Mouse (Mus musculus) C2C12 (cell line): Measurements from ENCODE around the gene Immp2l.

Experiments used
- CTCF ChIP-seq: IDR thresholded peaks from one replicate; pipeline ENCODE4 v1.5.1; 2011; ENCODE audit not compliant: control insufficient read depth, insufficient read depth, insufficient read length
- FOSL1 ChIP-seq: IDR thresholded peaks from one replicate; pipeline ENCODE4 v1.8.0; 2011; ENCODE audit warnings: mild to moderate bottlenecking, low read length; ENCODE audit not compliant: poor library complexity, insufficient read depth, severe bottlenecking
- MAX ChIP-seq: IDR thresholded peaks from one replicate; pipeline ENCODE4 v1.6.1; 2011; ENCODE audit warnings: mild to moderate bottlenecking, control low read depth
- MYOD1 ChIP-seq: IDR thresholded peaks from one replicate; pipeline ENCODE4 v1.6.1; 2011; ENCODE audit warnings: low read depth; ENCODE audit not compliant: control insufficient read depth, insufficient read length
- MYOG ChIP-seq: IDR thresholded peaks from one replicate; pipeline ENCODE4 v1.6.1; 2011; ENCODE audit not compliant: control insufficient read depth, insufficient read length; ENCODE audit errors: extremely low read depth
- USF1 ChIP-seq: IDR thresholded peaks from one replicate; pipeline ENCODE4 v1.6.1; 2011; ENCODE audit warnings: low read depth, mild to moderate bottlenecking, control low read depth, moderate library complexity

DNA sequence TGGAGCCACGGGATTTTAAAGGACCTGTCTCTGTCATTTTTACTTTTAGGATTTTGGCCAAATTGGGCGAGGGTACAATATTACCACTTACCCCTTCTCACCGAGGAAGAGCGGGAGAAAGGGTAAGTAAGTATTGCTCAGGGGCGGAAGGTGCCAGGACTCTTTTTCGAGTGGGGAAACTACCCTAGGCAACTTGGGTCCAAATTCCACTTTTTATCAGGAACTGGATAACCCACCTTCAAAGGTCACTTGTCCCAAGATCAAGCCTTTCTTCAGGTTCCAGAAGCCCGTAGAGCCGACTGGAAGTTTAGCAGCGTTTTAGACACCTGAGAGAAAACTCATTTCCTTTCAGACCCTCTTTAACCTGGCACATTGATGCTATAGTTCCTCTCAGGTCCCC lies 622 bp downstream of the Immp2l start:
- TF ChIP-seq CTCF, result no peak
- TF ChIP-seq MYOD1, result no peak
- no peak for TF ChIP-seq MYOG
- no peak for TF ChIP-seq USF1
- no peak for TF ChIP-seq MAX
- no peak for TF ChIP-seq FOSL1
